Mouse (Mus musculus): ENCODE measurements at regions not wholly inside any gene's neighbourhood (a gene's known extent, or its start where the extent isn't known, plus 50 kb on each side); places are given as distances from the start of the nearest gene placed in this dataset.

DNA sequence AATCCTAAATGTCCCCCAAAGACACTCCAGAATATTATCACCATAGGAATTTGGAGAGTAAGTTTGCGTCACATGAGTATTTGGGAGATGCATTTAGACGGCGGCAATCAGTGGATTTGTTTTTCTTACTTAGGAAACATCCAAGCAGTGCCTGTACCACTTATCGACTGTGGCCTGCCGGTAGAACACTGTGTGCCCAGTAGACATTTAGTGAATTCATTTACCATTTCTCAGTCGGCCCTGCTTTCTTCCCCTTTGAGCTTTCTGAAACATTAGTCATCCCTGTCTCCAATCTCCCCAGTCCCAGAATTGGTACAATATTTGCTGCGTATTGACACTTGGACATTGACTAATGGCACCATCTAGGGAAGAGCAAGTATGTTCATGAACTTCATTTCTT lies 391.7 kb upstream of the Tmpo start:
- H3K9me3 ChIP-seq = no peaks in the 10 kb centered on the region
- no peak overlapping the region for H3K4me2 ChIP-seq (replicated peaks)
- no peaks in the 10 kb centered on the region for H3K27me3 ChIP-seq (replicated peaks)
- 74% methylated on average over 7 of the region's 7 CpGs for WGBS
- no peak for ATAC-seq
- no peak overlapping the region for H3K4me3 ChIP-seq (replicated peaks)
- no peaks in the 10 kb centered on the region for H3K36me3 ChIP-seq
- H3K27ac ChIP-seq = no peak overlapping the region
- H3K4me1 ChIP-seq (replicated peaks) = no peaks in the 10 kb centered on the region
- no peak overlapping the region for H3K9ac ChIP-seq

GRCm38 (mm10) chr10:91569046-91569445 lies 387.9 kb upstream of the Tmpo start:
- H3K27ac ChIP-seq = no peak overlapping the region
- WGBS = 82% methylated on average over 6 of the region's 6 CpGs
- no peak for ATAC-seq
- no peaks in the 10 kb centered on the region for H3K9me3 ChIP-seq
- no peak overlapping the region for H3K4me2 ChIP-seq (replicated peaks)
- no peaks in the 10 kb centered on the region for H3K4me1 ChIP-seq (replicated peaks)
- no peak overlapping the region for H3K4me3 ChIP-seq (replicated peaks)
- no peak overlapping the region for H3K9ac ChIP-seq
- H3K27me3 ChIP-seq (replicated peaks) = no peaks in the 10 kb centered on the region
- H3K36me3 ChIP-seq = no peaks in the 10 kb centered on the region

DNA sequence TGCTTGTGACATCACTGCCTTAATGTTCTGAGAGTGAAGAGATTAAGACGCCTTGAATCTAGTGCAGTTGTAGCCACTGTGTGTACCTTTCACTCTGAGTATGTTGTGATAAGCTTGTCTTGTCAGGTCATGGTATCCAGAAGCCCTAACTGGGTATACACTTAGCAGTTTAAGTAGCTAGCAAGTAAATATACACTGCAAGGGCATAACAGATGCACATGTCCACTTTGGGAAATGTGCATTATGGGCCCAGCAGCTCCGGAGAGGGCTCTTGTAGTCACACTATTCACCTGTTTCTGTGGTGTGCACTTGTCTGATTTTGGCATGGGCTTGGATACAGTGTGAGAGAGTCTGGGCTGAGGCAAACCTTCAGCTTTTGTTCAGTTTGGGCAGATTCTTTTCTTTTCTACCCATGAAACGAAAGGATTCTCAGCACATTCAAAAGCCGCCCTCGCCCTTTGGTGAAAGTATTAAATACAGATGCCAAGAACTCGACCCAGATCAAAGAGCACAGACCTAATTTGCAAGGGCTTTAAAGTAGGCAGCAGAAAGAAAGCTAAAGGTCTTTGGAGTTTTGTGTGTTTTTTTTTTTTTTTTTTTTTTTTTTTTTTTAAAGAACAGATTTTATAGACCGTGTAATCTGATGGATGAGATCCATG lies 385.1 kb upstream of the Tmpo start:
- Histone ChIP-seq H3K27ac (no peak overlapping the region), H3K9me3 (no peaks in the 10 kb centered on the region), H3K36me3 (no peaks in the 10 kb centered on the region), H3K4me2 (replicated peaks) (no peak overlapping the region), H3K9ac (no peak overlapping the region), H3K27me3 (replicated peaks) (no peaks in the 10 kb centered on the region), H3K4me3 (replicated peaks) (no peak overlapping the region), H3K4me1 (replicated peaks) (no peaks in the 10 kb centered on the region)
- ATAC-seq = no peak
- WGBS = 82% methylated on average over 7 of the region's 7 CpGs

- Histone ChIP-seq H3K9me3 (no peaks in the 10 kb centered on the region), H3K36me3 (no peaks in the 10 kb centered on the region), H3K9ac (no peak overlapping the region), H3K4me2 (replicated peaks) (no peak overlapping the region), H3K27me3 (replicated peaks) (no peaks in the 10 kb centered on the region), H3K4me1 (replicated peaks) (no peaks in the 10 kb centered on the region), H3K4me3 (replicated peaks) (no peak overlapping the region), H3K27ac (no peak overlapping the region)
- no peak for ATAC-seq
- 91% methylated on average over 5 of the region's 5 CpGs for WGBS
Measured at GRCm38 (mm10) chr10:91559307-91559706, 378.2 kb upstream of the Tmpo start.

DNA sequence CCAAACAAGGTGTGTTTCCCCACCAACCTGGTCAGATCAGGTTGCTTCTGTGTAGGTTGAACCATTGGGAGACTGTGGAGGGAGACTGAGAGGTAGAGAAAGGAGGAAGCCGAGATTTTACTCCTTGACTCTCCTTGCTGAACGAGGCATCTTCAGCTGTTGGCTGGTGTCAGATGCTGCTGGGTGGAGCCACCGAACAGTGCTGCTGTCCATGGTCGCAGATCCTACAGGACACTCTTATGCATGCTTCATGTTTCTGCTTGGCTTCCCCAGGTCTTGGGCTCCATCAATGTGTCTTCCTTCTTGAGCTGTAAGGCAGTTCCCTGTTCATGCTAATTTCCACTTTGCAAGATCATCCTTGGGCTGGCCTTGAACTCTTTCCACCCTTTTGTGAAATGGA lies 367.0 kb upstream of the Tmpo start:
- Histone ChIP-seq H3K27ac (no peak overlapping the region), H3K4me2 (replicated peaks) (no peak overlapping the region), H3K27me3 (replicated peaks) (no peaks in the 10 kb centered on the region), H3K4me3 (replicated peaks) (no peak overlapping the region), H3K4me1 (replicated peaks) (no peaks in the 10 kb centered on the region), H3K9ac (no peak overlapping the region), H3K9me3 (no peaks in the 10 kb centered on the region), H3K36me3 (no peaks in the 10 kb centered on the region)
- ATAC-seq = no peak
- WGBS = 40% methylated on average over 4 of the region's 4 CpGs

DNA sequence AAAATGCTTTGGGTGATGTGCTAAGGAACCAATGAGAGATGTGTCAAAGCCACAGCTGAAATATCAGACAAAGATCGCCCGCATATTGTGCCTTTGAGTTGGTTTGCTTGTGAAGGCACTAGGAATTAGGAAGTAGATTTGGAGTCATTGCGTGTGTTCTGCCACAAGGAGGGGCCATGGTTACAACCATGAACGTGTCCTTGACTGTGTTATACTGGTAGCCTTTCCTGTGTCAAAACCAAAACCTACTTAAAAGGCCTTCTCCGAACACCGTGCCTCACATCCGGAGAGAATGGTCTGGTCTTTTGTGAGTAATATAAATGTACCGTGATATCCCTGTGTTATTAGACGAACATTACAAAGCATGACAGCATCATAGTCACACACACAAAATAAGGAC lies 365.0 kb upstream of the Tmpo start:
- no peaks in the 10 kb centered on the region for H3K36me3 ChIP-seq
- WGBS = 56% methylated on average over 9 of the region's 9 CpGs
- no peaks in the 10 kb centered on the region for H3K9me3 ChIP-seq
- H3K4me3 ChIP-seq (replicated peaks) = no peak overlapping the region
- ATAC-seq = no peak
- no peak overlapping the region for H3K4me2 ChIP-seq (replicated peaks)
- no peaks in the 10 kb centered on the region for H3K4me1 ChIP-seq (replicated peaks)
- H3K27ac ChIP-seq = no peak overlapping the region
- H3K27me3 ChIP-seq (replicated peaks) = no peaks in the 10 kb centered on the region
- H3K9ac ChIP-seq = no peak overlapping the region

GRCm38 (mm10) chr10:91545421-91545820 lies 364.3 kb upstream of the Tmpo start:
- Histone ChIP-seq H3K4me2 (replicated peaks) (no peak overlapping the region), H3K4me3 (replicated peaks) (no peak overlapping the region), H3K27ac (no peak overlapping the region), H3K4me1 (replicated peaks) (no peaks in the 10 kb centered on the region), H3K27me3 (replicated peaks) (no peaks in the 10 kb centered on the region), H3K9ac (no peak overlapping the region), H3K36me3 (no peaks in the 10 kb centered on the region), H3K9me3 (no peaks in the 10 kb centered on the region)
- no peak for ATAC-seq
- 86% methylated on average over 3 of the region's 3 CpGs for WGBS

DNA sequence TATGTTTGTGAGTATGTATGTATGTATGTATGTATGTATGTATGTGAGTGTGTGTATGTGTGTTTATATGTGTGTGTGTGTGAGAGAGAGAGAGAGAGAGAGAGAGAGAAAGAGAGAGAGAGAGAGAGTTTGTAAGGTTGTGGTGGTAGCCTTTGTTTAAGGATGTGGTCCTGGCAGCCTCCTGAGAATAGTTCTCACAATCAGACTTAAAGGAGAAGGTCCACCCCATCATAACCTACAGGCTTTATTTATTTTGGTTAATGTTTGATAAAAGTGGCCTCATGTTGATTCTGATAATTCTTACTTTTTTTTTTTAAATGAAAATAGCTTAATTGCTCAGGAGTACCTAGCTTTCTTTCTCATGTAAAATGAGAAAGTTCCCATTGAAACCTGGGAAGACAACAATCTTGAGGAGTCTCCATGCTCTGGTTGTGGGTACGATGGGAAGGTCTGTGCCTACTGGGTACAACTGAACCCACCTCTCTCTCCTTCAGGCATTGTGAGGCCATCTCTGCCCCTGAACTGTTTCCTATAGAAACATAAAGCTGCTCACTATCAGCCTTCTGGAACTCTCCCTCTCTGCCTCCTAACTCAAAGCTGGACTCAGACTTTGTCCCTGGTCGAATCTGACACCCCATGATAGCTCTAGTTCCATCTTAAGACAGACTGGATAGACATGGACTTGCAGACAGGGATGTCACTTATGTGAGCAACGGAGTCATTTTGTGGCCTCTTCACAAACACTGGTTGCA lies 362.2 kb upstream of the Tmpo start:
- ATAC-seq = peak; percentile 76
- no peak overlapping the region for H3K27ac ChIP-seq
- H3K4me2 ChIP-seq (replicated peaks) = no peak overlapping the region
- no peaks in the 10 kb centered on the region for H3K4me1 ChIP-seq (replicated peaks)
- H3K9ac ChIP-seq = no peak overlapping the region
- 72% methylated on average over 3 of the region's 3 CpGs for WGBS
- H3K9me3 ChIP-seq = no peaks in the 10 kb centered on the region
- no peaks in the 10 kb centered on the region for H3K36me3 ChIP-seq
- no peak overlapping the region for H3K4me3 ChIP-seq (replicated peaks)
- no peaks in the 10 kb centered on the region for H3K27me3 ChIP-seq (replicated peaks)

DNA sequence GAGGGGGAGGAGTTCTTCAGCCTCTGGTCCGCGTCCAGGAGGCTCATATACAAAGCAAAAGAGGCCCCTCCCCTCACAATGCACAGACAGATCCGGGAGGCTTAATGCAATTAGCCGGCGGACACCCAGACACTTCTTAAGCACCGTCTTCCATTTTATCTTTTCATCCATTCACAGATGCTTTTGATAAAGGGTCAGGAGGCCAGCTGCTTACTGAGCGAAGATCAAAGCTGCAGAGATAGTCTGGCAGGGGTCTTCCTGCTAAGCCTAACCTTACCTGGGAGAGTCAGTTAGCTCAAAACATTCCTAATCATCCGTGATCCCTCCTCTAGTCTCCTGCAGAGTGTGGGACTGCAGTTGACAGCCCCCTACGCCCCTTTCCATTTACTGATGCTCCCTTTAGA lies 361.1 kb upstream of the Tmpo start:
- Histone ChIP-seq H3K9me3 (no peaks in the 10 kb centered on the region), H3K4me1 (replicated peaks) (no peaks in the 10 kb centered on the region), H3K9ac (no peak overlapping the region), H3K27ac (no peak overlapping the region), H3K27me3 (replicated peaks) (no peaks in the 10 kb centered on the region), H3K4me2 (replicated peaks) (no peak overlapping the region), H3K4me3 (replicated peaks) (no peak overlapping the region), H3K36me3 (no peaks in the 10 kb centered on the region)
- no peak; the same call in 1 of the 2 replicates for ATAC-seq
- WGBS = 18% methylated on average over 9 of the region's 9 CpGs

DNA sequence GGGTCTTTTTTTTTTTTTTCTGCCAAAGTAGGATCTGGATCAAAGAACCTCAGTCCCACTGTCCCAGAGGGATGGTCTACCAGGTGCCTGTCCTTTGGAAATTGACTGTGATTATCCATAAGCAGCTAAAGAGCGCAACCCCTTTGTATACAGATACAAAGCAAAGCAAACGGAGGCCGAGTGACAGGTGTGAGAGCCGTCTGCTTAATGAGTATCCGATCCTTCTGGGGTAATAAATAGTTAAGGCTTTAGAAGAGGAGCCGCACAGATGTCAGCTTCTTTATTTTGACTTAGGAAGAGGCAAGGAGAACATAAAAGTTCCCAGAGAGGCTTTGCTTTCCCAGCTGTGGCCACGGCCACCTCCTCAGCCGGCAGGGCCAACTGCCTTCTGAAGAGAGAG lies 356.1 kb upstream of the Tmpo start:
- Histone ChIP-seq H3K9me3 (no peaks in the 10 kb centered on the region), H3K9ac (no peak overlapping the region), H3K36me3 (no peaks in the 10 kb centered on the region), H3K4me2 (replicated peaks) (no peak overlapping the region), H3K4me1 (replicated peaks) (no peaks in the 10 kb centered on the region), H3K27ac (no peak overlapping the region), H3K27me3 (replicated peaks) (no peaks in the 10 kb centered on the region), H3K4me3 (replicated peaks) (no peak overlapping the region)
- 24% methylated on average over 8 of the region's 8 CpGs for WGBS
- no peak for ATAC-seq

GRCm38 (mm10) chr10:91535392-91535791 lies 354.3 kb upstream of the Tmpo start:
- no peak for ATAC-seq
- Histone ChIP-seq H3K27me3 (replicated peaks) (no peaks in the 10 kb centered on the region), H3K4me1 (replicated peaks) (no peaks in the 10 kb centered on the region), H3K4me2 (replicated peaks) (no peak overlapping the region), H3K36me3 (no peaks in the 10 kb centered on the region), H3K4me3 (replicated peaks) (no peak overlapping the region), H3K9me3 (no peaks in the 10 kb centered on the region), H3K9ac (no peak overlapping the region), H3K27ac (no peak overlapping the region)
- 83% methylated on average over 2 of the region's 2 CpGs for WGBS

GRCm38 (mm10) chr10:91528305-91528704 lies 347.2 kb upstream of the Tmpo start:
- 83% methylated on average over 2 of the region's 2 CpGs for WGBS
- no peak for ATAC-seq
- no peak overlapping the region for H3K4me3 ChIP-seq (replicated peaks)
- no peak overlapping the region for H3K4me2 ChIP-seq (replicated peaks)
- H3K9ac ChIP-seq = no peak overlapping the region
- H3K4me1 ChIP-seq (replicated peaks) = no peaks in the 10 kb centered on the region
- H3K27me3 ChIP-seq (replicated peaks) = no peaks in the 10 kb centered on the region
- no peaks in the 10 kb centered on the region for H3K9me3 ChIP-seq
- H3K36me3 ChIP-seq = no peaks in the 10 kb centered on the region
- no peak overlapping the region for H3K27ac ChIP-seq

- ATAC-seq = no peak
- 96% methylated on average over 2 of the region's 2 CpGs for WGBS
Measured at GRCm38 (mm10) chr10:91521168-91521567, 340.1 kb upstream of the Tmpo start.

More at GRCm38 (mm10) chr10:91521168-91521567, 340.1 kb upstream of the Tmpo start:
- no peaks in the 10 kb centered on the region for H3K4me1 ChIP-seq (replicated peaks)
- H3K4me2 ChIP-seq (replicated peaks) = no peak overlapping the region
- H3K9me3 ChIP-seq = no peaks in the 10 kb centered on the region
- no peak overlapping the region for H3K4me3 ChIP-seq (replicated peaks)
- no peaks in the 10 kb centered on the region for H3K27me3 ChIP-seq (replicated peaks)
- no peak overlapping the region for H3K27ac ChIP-seq
- H3K36me3 ChIP-seq = no peaks in the 10 kb centered on the region
- no peak overlapping the region for H3K9ac ChIP-seq

Data from intestine, embryonic 15.5 days (tissue).